Mouse (Mus musculus) cerebellum, adult (tissue): Measurements from ENCODE around the gene Kcnq4.
A peak's percentile ranks its signal among the peaks of the same experiment; 100 is the strongest.

ENCODE experiments used
- ATAC-seq: cut with Nextera tagmentation; 2 replicates; pipeline ENCODE4 v1.9.2; 2017; ENCODE audit warnings: mild to moderate bottlenecking, moderate library complexity, mixed read lengths; ENCODE audit not compliant: insufficient number of reproducible peaks, low FRiP score, low TSS enrichment

Gene Kcnq4

DNA sequence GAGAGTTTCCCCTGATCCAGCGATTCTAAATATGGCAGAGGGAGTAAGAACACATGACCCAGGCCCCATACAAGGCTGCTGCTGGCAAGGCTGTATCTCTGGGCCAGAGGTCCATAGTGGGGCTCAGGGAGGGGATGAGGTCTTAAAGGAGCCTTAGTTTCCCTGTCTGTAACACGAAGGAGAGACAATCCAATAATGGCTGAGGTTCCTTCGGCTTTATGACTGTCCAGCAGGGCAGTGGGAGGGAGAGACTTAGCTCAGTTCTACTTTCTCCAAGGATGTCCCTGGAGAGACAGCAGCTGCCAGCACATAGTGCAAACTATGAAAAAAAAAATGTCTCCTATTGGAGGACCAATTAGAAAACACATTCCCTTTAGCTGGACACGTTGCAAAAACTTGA lies 22.2 kb downstream of the Kcnq4 start:
- ATAC-seq = no peak

DNA sequence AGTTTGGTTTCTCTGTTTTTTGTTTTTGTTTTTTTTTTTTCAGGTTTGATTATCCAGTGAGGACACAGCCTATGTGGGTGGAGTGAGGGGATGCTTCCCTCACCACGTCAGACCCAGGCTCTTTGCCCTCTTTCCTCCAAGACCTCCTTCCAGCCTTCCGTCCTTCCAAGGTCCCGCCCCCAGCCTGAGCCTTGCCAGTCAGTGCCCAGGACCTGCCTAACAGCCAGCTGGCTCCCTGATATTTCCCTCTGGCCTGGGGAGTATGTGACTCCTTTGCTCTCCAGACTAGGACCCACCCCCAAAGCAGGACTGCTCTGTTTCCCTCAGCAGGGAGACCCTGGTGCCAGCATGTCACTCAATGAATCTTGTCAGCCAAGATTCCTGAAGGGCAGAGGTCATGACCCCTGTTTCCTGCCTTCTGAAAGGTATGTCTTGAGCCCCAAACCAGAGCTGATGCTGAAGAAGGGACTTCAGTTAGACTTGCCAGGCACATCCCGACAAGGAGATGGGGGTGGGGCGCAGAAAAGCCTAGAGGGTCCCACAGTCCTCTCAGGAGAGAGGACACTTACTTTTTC lies 22.8 kb downstream of the Kcnq4 start:
- no peak for ATAC-seq

- no peak for ATAC-seq
These were observed 26.8 kb downstream of the Kcnq4 start for GRCm38 (mm10) chr4:120721574-120721973.

- ATAC-seq = no peak
These were observed 29.3 kb downstream of the Kcnq4 start for GRCm38 (mm10) chr4:120719152-120719551.

GRCm38 (mm10) chr4:120717591-120717990 lies 30.8 kb downstream of the Kcnq4 start:
- no peak for ATAC-seq

- ATAC-seq = no peak
These were observed 31.6 kb downstream of the Kcnq4 start for GRCm38 (mm10) chr4:120716765-120717164.

- no peak for ATAC-seq
These were observed 32.3 kb downstream of the Kcnq4 start for GRCm38 (mm10) chr4:120716141-120716571.

- no peak for ATAC-seq
These were observed 34.4 kb downstream of the Kcnq4 start for GRCm38 (mm10) chr4:120713856-120714497.

GRCm38 (mm10) chr4:120713021-120713420 lies 35.4 kb downstream of the Kcnq4 start:
- ATAC-seq = no peak

- ATAC-seq = no peak
These were observed 36.2 kb downstream of the Kcnq4 start for GRCm38 (mm10) chr4:120712236-120712635.

DNA sequence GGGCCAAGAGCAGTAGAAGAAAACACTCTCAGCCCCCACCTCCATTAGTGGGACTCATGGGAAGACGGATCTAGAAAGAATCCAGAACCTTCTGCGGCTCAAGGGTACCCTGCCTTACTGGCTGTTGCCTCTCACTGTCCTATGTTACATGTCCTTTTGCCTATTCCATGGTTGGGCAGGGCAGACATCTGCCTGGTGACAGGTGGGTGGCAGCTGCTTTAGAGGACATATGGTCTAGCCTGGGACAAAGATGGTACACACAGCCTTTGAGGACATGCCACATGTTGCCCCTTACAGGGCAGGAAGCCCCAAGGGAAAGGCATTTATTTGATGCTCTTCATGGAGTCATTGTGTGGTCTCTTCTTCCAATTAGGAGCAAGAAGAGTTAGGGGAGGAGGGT lies 45.9 kb downstream of the Kcnq4 start:
- no peak for ATAC-seq

DNA sequence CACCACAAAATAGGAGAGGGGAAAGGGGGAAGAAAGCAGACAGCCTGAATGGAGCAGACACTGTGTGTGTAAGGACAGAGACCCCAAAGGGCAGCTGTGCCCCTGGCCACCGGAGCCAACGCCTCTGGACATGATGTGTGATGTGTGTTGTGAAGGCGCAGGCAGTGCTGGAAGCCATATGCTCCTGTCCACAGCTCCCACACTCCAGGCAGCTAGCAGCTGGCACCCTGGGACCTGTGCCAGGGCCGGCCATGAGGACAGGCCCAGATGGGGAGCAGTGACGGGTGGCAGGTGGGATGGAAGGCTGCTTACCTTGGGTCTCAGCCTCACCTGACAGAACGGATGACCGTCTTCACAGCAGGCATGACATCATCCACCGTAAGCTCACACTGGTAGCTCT lies 46.4 kb downstream of the Kcnq4 start:
- no peak for ATAC-seq

DNA sequence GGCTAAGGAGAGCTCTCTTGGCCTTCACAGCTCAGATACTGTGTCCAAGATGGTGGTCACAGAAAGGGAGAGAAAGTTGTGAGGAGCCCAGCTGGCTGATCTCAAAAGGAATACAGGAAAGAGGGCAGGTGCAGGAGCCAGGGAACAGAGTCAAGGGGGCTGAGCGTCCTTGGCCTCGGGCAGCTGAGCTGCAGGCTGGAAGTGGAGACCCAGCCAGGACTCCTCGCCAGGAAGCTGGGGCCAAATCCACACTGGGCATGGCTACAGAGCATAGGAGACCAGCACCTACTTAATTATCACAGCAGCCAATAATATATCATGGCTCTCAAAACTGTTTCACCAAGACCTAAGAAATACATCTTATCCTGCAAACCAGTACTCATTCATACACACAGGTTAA lies 47.2 kb downstream of the Kcnq4 start:
- ATAC-seq = no peak

- ATAC-seq = no peak
These were observed 50.5 kb downstream of the Kcnq4 start for GRCm38 (mm10) chr4:120697799-120698484.

GRCm38 (mm10) chr4:120697353-120697752 lies 51.1 kb downstream of the Kcnq4 start:
- ATAC-seq = no peak

DNA sequence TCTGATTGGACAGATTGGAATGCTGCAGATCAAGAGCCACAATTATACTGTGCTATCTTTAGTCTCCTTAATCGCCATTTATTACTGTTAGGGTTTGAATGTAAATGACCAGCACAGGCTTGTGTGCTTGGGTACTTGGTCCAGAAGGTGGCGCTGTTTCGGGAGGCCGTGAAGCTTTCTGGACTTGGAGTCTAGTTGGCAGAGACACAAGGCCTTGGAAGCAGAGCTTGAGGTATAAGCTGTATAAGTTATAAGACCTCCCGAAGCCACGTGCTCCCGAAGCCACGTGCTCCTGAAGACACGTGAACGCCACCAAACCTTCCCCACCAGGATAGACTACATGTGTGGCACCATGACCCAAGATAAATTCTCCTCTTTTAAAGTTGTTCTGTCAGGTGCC lies 55.7 kb downstream of the Kcnq4 start:
- ATAC-seq = no peak

DNA sequence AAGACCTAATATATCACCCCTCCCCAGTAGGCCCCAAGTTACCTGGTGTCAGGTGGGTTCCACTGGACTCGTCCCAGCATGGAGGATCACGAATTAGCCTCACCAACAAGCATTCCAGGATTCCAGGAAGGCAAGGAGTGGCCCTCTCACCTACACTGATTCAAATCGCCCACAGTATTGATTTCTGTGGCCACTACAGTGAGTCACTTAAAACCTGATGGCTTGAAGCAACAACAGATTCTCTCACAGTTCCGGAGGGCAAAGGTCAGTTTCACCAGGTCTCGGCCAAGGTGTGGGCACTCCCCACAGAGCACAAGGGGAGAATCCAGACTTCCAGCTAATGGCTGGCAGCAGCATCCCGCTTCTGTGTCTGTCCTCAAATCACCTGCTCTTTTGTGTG lies 59.1 kb downstream of the Kcnq4 start:
- ATAC-seq = no peak

- ATAC-seq = no peak
These were observed 61.1 kb downstream of the Kcnq4 start for GRCm38 (mm10) chr4:120687282-120687681.

DNA sequence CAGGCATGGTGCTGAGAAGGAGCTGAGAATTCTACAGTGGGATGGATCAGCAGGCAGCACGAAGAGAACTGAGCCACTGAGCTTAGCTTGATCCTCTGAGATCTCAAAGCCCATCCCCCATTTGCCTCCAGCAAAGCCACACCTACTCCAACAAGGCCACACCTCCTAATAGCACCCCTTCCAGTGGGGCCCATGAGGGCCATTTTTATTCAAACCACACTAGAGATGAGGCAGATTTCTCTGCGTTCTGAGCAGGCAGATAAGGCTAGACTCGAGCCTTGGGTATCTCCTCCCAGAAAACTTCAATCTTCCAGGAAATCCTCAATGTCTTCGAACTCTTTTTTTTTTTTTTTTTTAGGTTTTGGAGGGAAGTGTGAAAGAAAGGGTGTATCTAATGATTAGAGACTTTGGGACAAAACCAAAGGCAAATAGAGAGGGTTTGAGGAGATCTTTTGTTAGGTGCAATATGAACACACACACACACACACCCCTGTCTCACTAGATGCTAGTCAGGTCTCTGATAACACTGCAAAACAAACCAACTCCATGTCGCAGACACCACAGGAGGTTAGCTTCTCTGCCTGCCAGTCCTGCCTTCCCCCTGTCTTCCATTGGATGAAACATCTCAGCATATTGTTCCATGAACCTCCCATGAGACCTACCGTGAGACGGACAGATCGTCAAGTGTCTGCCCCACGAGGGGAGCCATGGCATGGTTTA lies 65.0 kb downstream of the Kcnq4 start:
- ATAC-seq = no peak

- ATAC-seq = 0 out of 2 replicates have a peak, but pooled peaks have one; percentile 33
These were observed 66.2 kb downstream of the Kcnq4 start for GRCm38 (mm10) chr4:120682168-120682567.

- no peak for ATAC-seq
These were observed 67.5 kb downstream of the Kcnq4 start for GRCm38 (mm10) chr4:120680953-120681352.
